Comparison of ENCODE assay signal across 8 mouse cellular contexts in genomic region chr2:69778836-69779177, GRCm38 (mm10). TPM values are rescaled to one million over a fixed set of nuclear protein-coding genes. Genes with fewer than 3 reads are reported as not detected.
DNase-seq lines count a peak whose midpoint lies in the region; ATAC-seq and TF ChIP-seq lines count a peak whose summit lies in the region.
"Had no signal": no experiment of that assay in that cellular context is flagged by ENCODE, and none has a peak within 500 bp of the region (broad histone marks: within the 10 kb centered on the region; RNA-seq: fewer than 3 reads in every experiment).

No protein-coding gene starts in this region.

- no peaks in the 10 kb centered on the region for H3K27me3 ChIP-seq in kidney, embryonic 15.5 days
- no peaks in the 10 kb centered on the region for H3K27me3 ChIP-seq in ES-Bruce4 (ENCODE audit: control insufficient read depth, insufficient read depth, low read length, poor library complexity, severe bottlenecking)
- H3K27me3 ChIP-seq in neural tube, embryonic 15.5 days (replicated peaks) = no peaks in the 10 kb centered on the region
- H3K27me3 ChIP-seq: limb, embryonic 13.5 days had no signal

- H3K27ac ChIP-seq in kidney, embryonic 15.5 days = no peak overlapping the region
- no peak overlapping the region for H3K27ac ChIP-seq in ES-Bruce4 (ENCODE audit: insufficient read depth, low read length)
- peak overlapping the region; percentile 62; the same call in 1 of the 2 replicates for H3K27ac ChIP-seq in macrophage
- no peak overlapping the region for H3K27ac ChIP-seq in neural tube, embryonic 15.5 days (replicated peaks)
- H3K27ac ChIP-seq: limb, embryonic 13.5 days had no signal

- no peak overlapping the region for H3K4me3 ChIP-seq in kidney, embryonic 15.5 days (replicated peaks)
- H3K4me3 ChIP-seq in ES-Bruce4 (ENCODE audit: low read depth, low read length) (no peak overlapping the region), macrophage (ENCODE audit: inconsistent target) (no peak overlapping the region)
- H3K4me3 ChIP-seq in neural tube, embryonic 15.5 days (replicated peaks) = no peak overlapping the region
- H3K4me3 ChIP-seq: limb, embryonic 13.5 days had no signal

- DNase-seq in kidney, adult 8-10 months = peak; percentile 15 to 50
- peak; percentile 31 for DNase-seq in brain, embryonic 14.5 days (ENCODE audit: low read depth)
- DNase-seq in layer of hippocampus, adult 8-10 months (ENCODE audit: low spot score in 2 of 2) = no peak

- TF ChIP-seq CTCF in ES-Bruce4 (IDR thresholded peaks at IDR 0.05; ENCODE audit: low read depth, low read length) = peak; percentile 27
- TF ChIP-seq CTCF in brain, embryonic 14.5 days (IDR thresholded peaks at IDR 0.05; ENCODE audit: borderline replicate concordance, extremely low read depth, insufficient read depth, insufficient read length) = peak; percentile 28; the same call in 1 of the 2 replicates

- no peaks in the 10 kb centered on the region for H3K79me2 ChIP-seq in macrophage (ENCODE audit: inconsistent target)

- ATAC-seq in kidney, embryonic 15.5 days (replicated peaks; ENCODE audit: low FRiP score) = no peak
- no peak for ATAC-seq in neural tube, embryonic 15.5 days (ENCODE audit: low FRiP score)

- peaks cover 15% of the 10 kb centered on the region; the same call in 1 of the 2 replicates for H3K36me3 ChIP-seq in kidney, embryonic 15.5 days
- H3K36me3 ChIP-seq in ES-Bruce4 (ENCODE audit: control insufficient read depth, insufficient read depth, low read length, poor library complexity, severe bottlenecking) (no peaks in the 10 kb centered on the region), macrophage (ENCODE audit: inconsistent target) (no peaks in the 10 kb centered on the region)
- peaks cover 10% of the 10 kb centered on the region for H3K36me3 ChIP-seq in neural tube, embryonic 15.5 days

- no peak for TF ChIP-seq EP300 in ES-Bruce4 (IDR thresholded peaks at IDR 0.05; ENCODE audit: insufficient read depth, low read depth, low read length)

- 51% methylated on average over 5 of the region's 5 CpGs for WGBS in kidney, embryonic 15.5 days
- WGBS in macrophage (ENCODE audit: missing documents) = 61% methylated on average over 5 of the region's 5 CpGs
- 52% methylated on average over 5 of the region's 5 CpGs for WGBS in neural tube, embryonic 15.5 days

- no peak overlapping the region for H3K9ac ChIP-seq in kidney, embryonic 15.5 days
- H3K9ac ChIP-seq in ES-Bruce4 (ENCODE audit: low read depth, poor library complexity, severe bottlenecking) = no peak overlapping the region
- H3K9ac ChIP-seq in neural tube, embryonic 15.5 days (replicated peaks) = no peak overlapping the region
- H3K9ac ChIP-seq: limb, embryonic 13.5 days had no signal

- no peaks in the 10 kb centered on the region for H3K9me3 ChIP-seq in kidney, embryonic 15.5 days (replicated peaks)
- H3K9me3 ChIP-seq in ES-Bruce4 (replicated peaks; ENCODE audit: control insufficient read depth, insufficient read depth, low read length, poor library complexity, severe bottlenecking) = no peaks in the 10 kb centered on the region
- H3K9me3 ChIP-seq in neural tube, embryonic 15.5 days (replicated peaks) = no peaks in the 10 kb centered on the region
- H3K9me3 ChIP-seq: limb, embryonic 13.5 days had no signal

- no peak for TF ChIP-seq POLR2A in ES-Bruce4 (IDR thresholded peaks at IDR 0.05; ENCODE audit: insufficient read depth, low read length)
- no peak for TF ChIP-seq POLR2A in brain, embryonic 14.5 days (IDR thresholded peaks at IDR 0.05; ENCODE audit: borderline replicate concordance, extremely low read depth, insufficient read depth, insufficient read length, poor library complexity, severe bottlenecking)

- H3K4me1 ChIP-seq in kidney, embryonic 15.5 days = no peaks in the 10 kb centered on the region
- H3K4me1 ChIP-seq in ES-Bruce4 (ENCODE audit: control insufficient read depth, insufficient read depth, low read length) = no peaks in the 10 kb centered on the region
- no peaks in the 10 kb centered on the region for H3K4me1 ChIP-seq in neural tube, embryonic 15.5 days
- H3K4me1 ChIP-seq: limb, embryonic 13.5 days had no signal

- no peak overlapping the region for H3K4me2 ChIP-seq in kidney, embryonic 15.5 days
- H3K4me2 ChIP-seq in neural tube, embryonic 15.5 days = no peak overlapping the region
- H3K4me2 ChIP-seq: limb, embryonic 13.5 days had no signal

RNA-seq across cellular contexts. Expression of gene Ccdc173, which starts 10.6 kb away (rescaled TPM):
- polyA plus RNA-seq in kidney, embryonic 15.5 days (2015; fragmentation: Nextera tagmentation; extraction: Ambion mirVana) = 2.4 and 2.6 TPM in 2 replicates
- 3.7 and 6.1 TPM in 2 replicates for polyA plus RNA-seq in ES-Bruce4 (2011; ENCODE audit: insufficient read depth, insufficient read length, low read depth, missing spikeins)
- 2.1 and 3.5 TPM in 2 replicates for polyA plus RNA-seq in brain, embryonic 14.5 days (2012; rRNA removed)
- total RNA-seq in macrophage (2018; cell fraction: chromatin; rRNA removed) = 10 to 100 TPM in 3 of 26 experiments, 1 to 10 TPM in 22, under 1 TPM in 1; 0.67 to 11.3 (median 6.7) TPM
- total RNA-seq in macrophage (2018; cell fraction: cytosol; rRNA removed) = 1 to 10 TPM in 20 of 26 experiments, under 1 TPM in 6; 0.66 to 6.2 (median 2.9) TPM
- 1 to 10 TPM; 1.0 to 8.7 (median 4.7) TPM for total RNA-seq in macrophage (2018; cell fraction: nucleus; rRNA removed)
- 0.80 to 2.7 TPM (median 1.7 TPM) in 3 replicates for polyA plus RNA-seq in macrophage (2018)
- 1.9 and 2.2 TPM in 2 replicates for polyA plus RNA-seq in neural tube, embryonic 15.5 days (2015; fragmentation: Nextera tagmentation; extraction: Ambion mirVana)
- 1 to 10 TPM; 2.2 to 3.3 (median 2.6) TPM for total RNA-seq in layer of hippocampus, adult 8-10 months (2022)

RNA-seq across cellular contexts. Expression of gene Phospho2, which starts 10.6 kb away (rescaled TPM):
- 22.6 and 26.4 TPM in 2 replicates for polyA plus RNA-seq in kidney, embryonic 15.5 days (2015; fragmentation: Nextera tagmentation; extraction: Ambion mirVana)
- polyA plus RNA-seq in ES-Bruce4 (2011; ENCODE audit: insufficient read depth, insufficient read length, low read depth, missing spikeins) = 10.2 and 11.2 TPM in 2 replicates
- polyA plus RNA-seq in brain, embryonic 14.5 days (2012; rRNA removed) = 46.7 and 51.7 TPM in 2 replicates
- 10 to 100 TPM in 19 of 26 experiments, 1 to 10 TPM in 7; 1.6 to 43.6 (median 19.0) TPM for total RNA-seq in macrophage (2018; cell fraction: chromatin; rRNA removed)
- total RNA-seq in macrophage (2018; cell fraction: cytosol; rRNA removed) = 10 to 100 TPM in 24 of 26 experiments, 1 to 10 TPM in 2; 8.2 to 27.9 (median 20.9) TPM
- total RNA-seq in macrophage (2018; cell fraction: nucleus; rRNA removed) = 10 to 100 TPM in 18 of 26 experiments, 1 to 10 TPM in 8; 3.7 to 33.9 (median 15.0) TPM
- polyA plus RNA-seq in macrophage (2018) = 16.3 to 24.3 TPM (median 21.6 TPM) in 3 replicates
- polyA plus RNA-seq in neural tube, embryonic 15.5 days (2015; fragmentation: Nextera tagmentation; extraction: Ambion mirVana) = 35.0 and 36.3 TPM in 2 replicates
- 10 to 100 TPM; 17.7 to 25.1 (median 22.9) TPM for total RNA-seq in layer of hippocampus, adult 8-10 months (2022)

RNA-seq across cellular contexts. Expression of gene Klhl23, which starts 42.9 kb away (rescaled TPM):
- 28.8 and 32.2 TPM in 2 replicates for polyA plus RNA-seq in kidney, embryonic 15.5 days (2015; fragmentation: Nextera tagmentation; extraction: Ambion mirVana)
- polyA plus RNA-seq in ES-Bruce4 (2011; ENCODE audit: insufficient read depth, insufficient read length, low read depth, missing spikeins) (5.4 and 7.0 TPM in 2 replicates), macrophage (2018) (0.16 to 2.4 TPM (median 0.76 TPM) in 3 replicates)
- polyA plus RNA-seq in brain, embryonic 14.5 days (2012; rRNA removed) = 39.4 and 56.3 TPM in 2 replicates
- 1 to 10 TPM in 6 of 26 experiments, under 1 TPM in 15, not detected in 5; 0.17 to 4.3 (median 0.51) TPM for total RNA-seq in macrophage (2018; cell fraction: chromatin; rRNA removed)
- total RNA-seq in macrophage (2018; cell fraction: cytosol; rRNA removed) = 1 to 10 TPM in 2 of 26 experiments, under 1 TPM in 23, not detected in 1; 0.06 to 1.2 (median 0.29) TPM
- total RNA-seq in macrophage (2018; cell fraction: nucleus; rRNA removed) = 1 to 10 TPM in 4 of 26 experiments, under 1 TPM in 20, not detected in 2; 0.06 to 3.4 (median 0.40) TPM
- polyA plus RNA-seq in neural tube, embryonic 15.5 days (2015; fragmentation: Nextera tagmentation; extraction: Ambion mirVana) = 88.3 and 96.9 TPM in 2 replicates
- 10 to 100 TPM; 32.7 to 45.3 (median 36.6) TPM for total RNA-seq in layer of hippocampus, adult 8-10 months (2022)

RNA-seq across cellular contexts. Expression of gene Ppig, which starts 56.5 kb away (rescaled TPM):
- polyA plus RNA-seq in kidney, embryonic 15.5 days (2015; fragmentation: Nextera tagmentation; extraction: Ambion mirVana) = 145 and 160 TPM in 2 replicates
- polyA plus RNA-seq in ES-Bruce4 (2011; ENCODE audit: insufficient read depth, insufficient read length, low read depth, missing spikeins) (165 and 179 TPM in 2 replicates), macrophage (2018) (44.1 to 115 TPM (median 49.1 TPM) in 3 replicates)
- polyA plus RNA-seq in brain, embryonic 14.5 days (2012; rRNA removed) = 20.4 and 24.2 TPM in 2 replicates
- 100 to 1,000 TPM; 127 to 418 (median 177) TPM for total RNA-seq in macrophage (2018; cell fraction: chromatin; rRNA removed)
- total RNA-seq in macrophage (2018; cell fraction: cytosol; rRNA removed) = 10 to 100 TPM; 45.9 to 89.4 (median 62.6) TPM
- total RNA-seq in macrophage (2018; cell fraction: nucleus; rRNA removed) = 100 to 1,000 TPM in 9 of 26 experiments, 10 to 100 TPM in 17; 63.9 to 158 (median 92.3) TPM
- 133 and 136 TPM in 2 replicates for polyA plus RNA-seq in neural tube, embryonic 15.5 days (2015; fragmentation: Nextera tagmentation; extraction: Ambion mirVana)
- total RNA-seq in layer of hippocampus, adult 8-10 months (2022) = 10 to 100 TPM; 55.5 to 73.8 (median 70.1) TPM

Comparison
In these comparisons a context has a peak if more than half of its experiments do, and no peak if none do; other contexts are left out.
1. DNase-seq: peak in kidney, adult 8-10 months (2 of 2) and brain, embryonic 14.5 days (single experiment); none in layer of hippocampus, adult 8-10 months (0 of 2).